Comparison of ENCODE assay signal across 12 mouse cellular contexts in the genomic region with DNA sequence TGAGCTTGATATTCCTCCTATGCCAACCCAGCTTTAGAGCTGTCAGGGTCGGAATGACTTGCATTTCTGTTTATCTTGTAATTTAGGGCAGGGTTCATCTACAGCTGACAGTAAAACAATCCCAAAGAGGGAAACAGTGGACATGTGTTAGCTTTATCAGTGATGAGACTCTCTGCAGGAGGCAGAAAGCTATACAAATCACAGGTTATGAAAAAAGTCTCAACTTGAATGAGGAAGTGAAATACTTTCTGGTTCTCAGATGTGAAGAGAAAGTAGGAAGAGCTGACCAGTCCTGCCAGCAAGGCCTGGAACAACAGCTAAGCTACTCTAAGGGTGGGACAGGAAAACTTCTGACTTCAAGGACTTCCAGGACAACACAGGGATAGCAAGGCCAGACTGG.
DNase-seq lines count a peak whose midpoint lies in the region; ATAC-seq lines count a peak whose summit lies in the region.
"Had no signal": no experiment of that assay in that cellular context is flagged by ENCODE, and none has a peak within 500 bp of the region (broad histone marks: within the 10 kb centered on the region; RNA-seq: fewer than 3 reads in every experiment).

No protein-coding gene starts in this region.

- peaks cover 35% of the 10 kb centered on the region for H3K4me1 ChIP-seq in liver, embryonic 13.5 days (replicated peaks)
- 0 out of 2 replicates have a peak, but pooled peaks cover 5% of the 10 kb centered on the region for H3K4me1 ChIP-seq in forebrain, embryonic 10.5 days
- H3K4me1 ChIP-seq: embryonic facial prominence, embryonic 12.5 days had no signal

- ATAC-seq in liver, embryonic 13.5 days (ENCODE audit: low read depth), result peak; percentile 65; the same call in 1 of the 2 replicates

- H3K9me3 ChIP-seq in liver, embryonic 13.5 days (replicated peaks), result no peaks in the 10 kb centered on the region
- H3K9me3 ChIP-seq in forebrain, embryonic 10.5 days, result no peaks in the 10 kb centered on the region
- H3K9me3 ChIP-seq: embryonic facial prominence, embryonic 12.5 days had no signal

- no peak overlapping the region for H3K9ac ChIP-seq in liver, embryonic 13.5 days
- H3K9ac ChIP-seq: embryonic facial prominence, embryonic 12.5 days had no signal

- no peak overlapping the region for H3K4me3 ChIP-seq in liver, embryonic 13.5 days (replicated peaks)
- no peak overlapping the region for H3K4me3 ChIP-seq in forebrain, embryonic 10.5 days
- H3K4me3 ChIP-seq: embryonic facial prominence, embryonic 12.5 days had no signal

- DNase-seq in adrenal gland, postnatal 14 days, result peak; percentile 35
- no peak for DNase-seq in adrenal gland, postnatal 4 days (ENCODE audit: low spot score in 2 of 2)
- peak; percentile 32 to 41 for DNase-seq in spleen, postnatal 36 days (ENCODE audit: low spot score in 2 of 2)
- no peak for DNase-seq in spleen, adult 18-20 months
- DNase-seq in liver, embryonic 13.5 days, result peak; percentile 23
- DNase-seq in forebrain, embryonic 10.5 days (ENCODE audit: extremely low spot score, low spot score), result no peak
- no peak for DNase-seq in cerebellum, adult 18-20 months
- DNase-seq in layer of hippocampus, postnatal 25 days (ENCODE audit: extremely low spot score in 1 of 2, low spot score in 1 of 2), result no peak
- DNase-seq: adrenal gland, postnatal 25 days; gastrocnemius, postnatal 14 days had no signal

- H3K4me2 ChIP-seq in liver, embryonic 13.5 days, result no peak overlapping the region
- H3K4me2 ChIP-seq: embryonic facial prominence, embryonic 12.5 days; midbrain, embryonic 11.5 days had no signal

- H3K27me3 ChIP-seq in liver, embryonic 13.5 days, result no peaks in the 10 kb centered on the region
- H3K27me3 ChIP-seq in forebrain, embryonic 10.5 days (ENCODE audit: poor library complexity, severe bottlenecking), result no peaks in the 10 kb centered on the region
- H3K27me3 ChIP-seq: embryonic facial prominence, embryonic 12.5 days had no signal

- peak overlapping the region; percentile 39 for H3K27ac ChIP-seq in liver, embryonic 13.5 days
- no peak overlapping the region for H3K27ac ChIP-seq in forebrain, embryonic 10.5 days
- H3K27ac ChIP-seq: embryonic facial prominence, embryonic 12.5 days had no signal

- H3K36me3 ChIP-seq in liver, embryonic 13.5 days, result no peaks in the 10 kb centered on the region
- H3K36me3 ChIP-seq in forebrain, embryonic 10.5 days (replicated peaks), result peaks cover 4% of the 10 kb centered on the region
- H3K36me3 ChIP-seq: embryonic facial prominence, embryonic 12.5 days had no signal

- 11% methylated on average over 1 of the region's 1 CpGs for WGBS in liver, embryonic 13.5 days (ENCODE audit: insufficient replicate concordance)
- WGBS in forebrain, embryonic 10.5 days, result 77% methylated on average over 1 of the region's 1 CpGs

Comparison
In these comparisons a context has a peak if more than half of its experiments do, and no peak if none do; other contexts are left out.
1. DNase-seq: peak in adrenal gland, postnatal 14 days (single experiment), spleen, postnatal 36 days (2 of 2) and liver, embryonic 13.5 days (single experiment); none in adrenal gland, postnatal 4 days (0 of 2), spleen, adult 18-20 months (0 of 2), forebrain, embryonic 10.5 days (single experiment), cerebellum, adult 18-20 months (0 of 2) and layer of hippocampus, postnatal 25 days (0 of 2).